Mouse (Mus musculus) kidney, postnatal 0 days (tissue): ENCODE measurements around the gene Apol6. TPM values are rescaled to one million over a fixed set of nuclear protein-coding genes. Genes with fewer than 3 reads are reported as not detected.

Experiments used
- ATAC-seq: fragments of 200-750 bp; cut with Nextera tagmentation; replicated peaks from 2 replicates; pipeline ENCODE4 v1.8.0; 2017; ENCODE audit warnings: low read depth, moderate number of reproducible peaks, moderate TSS enrichment, moderate library complexity; ENCODE audit not compliant: low FRiP score
- DNase-seq: peaks from one replicate; pipeline ENCODE4 v3.0.0-alpha.2; 2016; ENCODE audit warnings: low spot score
- H3K27ac ChIP-seq: fragments of 300-500 bp; sonication (generic); 2 replicates; pipeline ENCODE4 v1.5.1; 2014; ENCODE audit warnings: mild to moderate bottlenecking
- H3K27me3 ChIP-seq: fragments of 300-500 bp; sonication (generic); 2 replicates; pipeline ENCODE4 v1.6.1; 2014; ENCODE audit warnings: low read length, mixed read lengths; ENCODE audit not compliant: insufficient read depth
- H3K36me3 ChIP-seq: fragments of 300-500 bp; sonication (generic); 2 replicates; pipeline ENCODE4 v1.6.1; 2014; ENCODE audit warnings: low read length, mixed read lengths; ENCODE audit not compliant: insufficient read depth
- H3K4me1 ChIP-seq: fragments of 300-500 bp; sonication (generic); replicated peaks from 2 replicates; pipeline ENCODE4 v1.6.1; 2014; ENCODE audit warnings: antibody characterized with exemption, low read length, mixed read lengths; ENCODE audit not compliant: insufficient read depth
- H3K4me2 ChIP-seq: fragments of 300-500 bp; sonication (generic); 2 replicates; pipeline ENCODE4 v1.6.1; 2014; ENCODE audit warnings: mild to moderate bottlenecking, low read length, moderate library complexity, mixed read lengths
- H3K4me3 ChIP-seq: fragments of 300-500 bp; sonication (generic); replicated peaks from 2 replicates; pipeline ENCODE4 v1.5.1; 2014; ENCODE audit warnings: low read depth, low read length
- H3K9ac ChIP-seq: fragments of 300-500 bp; sonication (generic); 2 replicates; pipeline ENCODE4 v1.6.1; 2014; ENCODE audit warnings: low read depth, low read length
- H3K9me3 ChIP-seq: fragments of 300-500 bp; sonication (generic); replicated peaks from 2 replicates; pipeline ENCODE4 v1.6.1; 2016; ENCODE audit warnings: low read length, inconsistent platforms, mixed read lengths
- CTCF ChIP-seq: IDR thresholded peaks from 2 replicates; pipeline ENCODE4 v1.5.1; 2016; ENCODE audit warnings: antibody characterized with exemption, low read depth, mild to moderate bottlenecking, moderate library complexity
- WGBS: fragments of 180-500 bp; shearing (Covaris S2); extraction: QIAGEN DNeasy Blood & Tissue Kit; methylation state at CpG from one replicate; pipeline ENCODE4 v1.1.7; 2014; 5-methylcytosine and 5-hydroxymethylcytosine counted together
- polyA plus RNA-seq: library from polyadenylated mRNA; unstranded; fragments of >200 nt; fragmentation: Nextera tagmentation; extraction: Ambion mirVana; gene quantifications from 2 replicates; pipeline ENCODE4 v1.2.1, GENCODE M21; 2015

Apol6 gene
- polyA plus RNA-seq, 1 experiment from 2014 or later, result 0.08 TPM

- H3K4me2 ChIP-seq, result no peak overlapping the region
- no peak overlapping the region for H3K9ac ChIP-seq
- H3K9me3 ChIP-seq, result no peaks in the 10 kb centered on the region
- ATAC-seq (no peak), DNase-seq (no peak)
- TF ChIP-seq CTCF, result no peak
- no peaks in the 10 kb centered on the region for H3K36me3 ChIP-seq
- no peak overlapping the region for H3K27ac ChIP-seq
- H3K4me3 ChIP-seq, result no peak overlapping the region
- no peaks in the 10 kb centered on the region for H3K27me3 ChIP-seq
- 85% methylated on average over 7 of the region's 7 CpGs for WGBS
- H3K4me1 ChIP-seq, result no peaks in the 10 kb centered on the region
These were observed 25.0 kb upstream of the Apol6 start for GRCm38 (mm10) chr15:77019533-77019932.

GRCm38 (mm10) chr15:77020136-77020535 is 24.4 kb upstream of the Apol6 start:
- H3K9ac ChIP-seq, result no peak overlapping the region
- WGBS, result 90% methylated on average over 4 of the region's 4 CpGs
- no peak overlapping the region for H3K4me2 ChIP-seq
- H3K36me3 ChIP-seq, result no peaks in the 10 kb centered on the region
- ATAC-seq (no peak), DNase-seq (no peak)
- H3K4me1 ChIP-seq, result no peaks in the 10 kb centered on the region
- no peaks in the 10 kb centered on the region for H3K27me3 ChIP-seq
- H3K4me3 ChIP-seq, result no peak overlapping the region
- TF ChIP-seq CTCF, result no peak
- H3K27ac ChIP-seq, result no peak overlapping the region
- H3K9me3 ChIP-seq, result no peaks in the 10 kb centered on the region

GRCm38 (mm10) chr15:77021056-77021455 is 23.5 kb upstream of the Apol6 start:
- no peak for TF ChIP-seq CTCF
- Histone ChIP-seq H3K4me2 (no peak overlapping the region), H3K9me3 (no peaks in the 10 kb centered on the region), H3K27me3 (no peaks in the 10 kb centered on the region), H3K27ac (no peak overlapping the region), H3K4me3 (no peak overlapping the region), H3K9ac (no peak overlapping the region), H3K36me3 (no peaks in the 10 kb centered on the region), H3K4me1 (no peaks in the 10 kb centered on the region)
- WGBS, result 93% methylated on average over 3 of the region's 3 CpGs
- DNase-seq, result no peak
- ATAC-seq, result no peak

GRCm38 (mm10) chr15:77021851-77022250 is 22.7 kb upstream of the Apol6 start:
- DNase-seq (no peak), ATAC-seq (no peak)
- Histone ChIP-seq H3K9ac (no peak overlapping the region), H3K27ac (no peak overlapping the region), H3K4me1 (no peaks in the 10 kb centered on the region), H3K4me3 (no peak overlapping the region), H3K36me3 (no peaks in the 10 kb centered on the region), H3K4me2 (no peak overlapping the region), H3K27me3 (no peaks in the 10 kb centered on the region), H3K9me3 (no peaks in the 10 kb centered on the region)
- 72% methylated on average over 4 of the region's 4 CpGs for WGBS
- no peak for TF ChIP-seq CTCF

- WGBS, result 71% methylated on average over 5 of the region's 5 CpGs
- Histone ChIP-seq H3K4me3 (no peak overlapping the region), H3K9me3 (no peaks in the 10 kb centered on the region), H3K27me3 (no peaks in the 10 kb centered on the region), H3K4me1 (no peaks in the 10 kb centered on the region), H3K27ac (no peak overlapping the region), H3K4me2 (no peak overlapping the region), H3K9ac (no peak overlapping the region), H3K36me3 (no peaks in the 10 kb centered on the region)
- ATAC-seq (no peak), DNase-seq (no peak)
- TF ChIP-seq CTCF, result no peak
These were observed 22.1 kb upstream of the Apol6 start for GRCm38 (mm10) chr15:77022401-77022957.

GRCm38 (mm10) chr15:77025884-77026583 is 18.5 kb upstream of the Apol6 start:
- Histone ChIP-seq H3K4me1 (no peaks in the 10 kb centered on the region), H3K9me3 (no peaks in the 10 kb centered on the region), H3K36me3 (no peaks in the 10 kb centered on the region), H3K9ac (no peak overlapping the region), H3K27ac (no peak overlapping the region), H3K27me3 (no peaks in the 10 kb centered on the region), H3K4me2 (no peak overlapping the region), H3K4me3 (no peak overlapping the region)
- ATAC-seq (no peak), DNase-seq (no peak)
- WGBS, result 80% methylated on average over 5 of the region's 5 CpGs
- no peak for TF ChIP-seq CTCF

- WGBS, result 96% methylated on average over 3 of the region's 3 CpGs
These were observed 17.4 kb upstream of the Apol6 start for GRCm38 (mm10) chr15:77027117-77027516.

More at GRCm38 (mm10) chr15:77027117-77027516, 17.4 kb upstream of the Apol6 start:
- Histone ChIP-seq H3K9me3 (no peaks in the 10 kb centered on the region), H3K36me3 (no peaks in the 10 kb centered on the region), H3K27ac (no peak overlapping the region), H3K4me3 (no peak overlapping the region), H3K9ac (no peak overlapping the region), H3K4me1 (no peaks in the 10 kb centered on the region), H3K27me3 (no peaks in the 10 kb centered on the region), H3K4me2 (no peak overlapping the region)
- DNase-seq (no peak), ATAC-seq (no peak)
- TF ChIP-seq CTCF, result no peak
